Mouse (Mus musculus) neural tube, embryonic 10.5 days (tissue): ENCODE measurements around the gene H2-M10.2.
A peak's percentile ranks its signal among the peaks of the same experiment; 100 is the strongest.

Source experiments
- DNase-seq: peaks from one replicate; pipeline ENCODE4 v3.0.0-alpha.2; 2017; ENCODE audit warnings: low spot score; ENCODE audit errors: extremely low spot score

Gene H2-M10.2

DNA sequence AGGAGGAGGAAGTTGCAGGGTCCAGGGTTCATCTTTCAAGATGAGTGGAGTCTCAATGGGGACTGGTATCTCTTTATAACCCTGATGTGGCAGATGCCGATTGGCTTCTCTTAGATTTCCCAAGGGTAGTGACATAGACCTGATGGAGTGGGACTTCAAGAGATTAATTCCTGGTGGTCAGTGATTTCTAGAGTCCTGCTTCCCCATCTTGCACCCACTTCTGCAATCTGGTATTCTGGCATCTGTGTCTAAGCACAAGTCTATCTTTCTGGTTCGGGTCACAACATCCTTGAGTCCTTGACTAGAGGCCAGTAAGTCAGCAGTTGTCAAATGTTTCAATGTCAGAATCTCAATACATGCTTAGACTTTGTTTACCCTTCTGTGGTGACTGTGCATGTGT, at the start of gene H2-M10.2:
Gene H2-M10.2, minus strand, starts transcription at position 101 of the 400 bp plus-strand sequence.
- DNase-seq = no peak

DNA sequence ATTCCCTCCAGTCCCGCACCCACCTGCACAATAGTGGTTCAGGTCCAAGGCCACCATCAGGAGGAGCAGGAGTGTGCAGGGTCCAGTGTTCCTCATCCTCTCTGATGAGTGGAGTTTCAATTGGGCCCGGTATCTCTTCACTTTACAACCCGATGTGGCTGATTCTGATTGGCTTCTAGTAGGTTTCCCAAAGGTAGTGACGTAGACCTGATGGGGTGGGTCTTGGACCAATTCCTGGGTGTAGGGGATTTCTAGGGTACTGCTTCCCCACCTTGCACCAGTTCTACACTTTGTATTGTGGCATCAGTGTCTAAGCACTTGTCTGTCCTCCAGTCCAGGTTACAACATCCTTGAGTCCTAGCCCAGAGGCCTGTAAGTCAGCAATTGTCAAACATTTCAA, 39.8 kb upstream of the H2-M10.2 start, which contains the start of gene H2-M10.1:
Gene H2-M10.1, minus strand, starts transcription at position 101 of the 400 bp plus-strand sequence.
- no peak for DNase-seq

DNA sequence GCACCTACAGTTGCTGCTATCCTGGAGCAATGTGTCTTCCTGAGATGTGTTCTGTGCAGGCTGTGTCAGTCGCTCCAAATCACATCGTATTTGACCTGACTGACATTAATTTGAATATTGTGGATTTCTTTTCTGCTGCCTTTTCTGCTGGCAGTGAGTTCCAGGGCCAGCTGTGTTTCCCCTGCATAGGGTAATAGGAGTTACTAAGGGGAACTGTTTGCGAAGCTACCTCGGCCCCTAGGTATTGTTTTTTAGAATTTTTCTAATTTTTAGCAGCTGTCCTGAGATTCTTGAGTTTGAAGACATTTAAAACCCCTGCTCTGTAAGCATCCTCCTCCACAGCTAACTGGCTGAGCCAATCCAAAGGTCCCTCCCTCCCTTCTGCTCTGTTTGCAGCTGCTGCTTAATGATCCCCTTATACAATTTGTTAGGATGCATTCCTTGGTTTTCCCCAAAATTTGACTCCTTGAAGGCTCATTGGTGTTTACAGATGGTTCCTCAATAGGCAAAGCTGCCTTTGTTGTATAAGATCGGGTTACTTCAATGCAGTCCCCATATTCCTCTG, 29.5 kb upstream of the H2-M10.2 start:
- no peak for DNase-seq

DNA sequence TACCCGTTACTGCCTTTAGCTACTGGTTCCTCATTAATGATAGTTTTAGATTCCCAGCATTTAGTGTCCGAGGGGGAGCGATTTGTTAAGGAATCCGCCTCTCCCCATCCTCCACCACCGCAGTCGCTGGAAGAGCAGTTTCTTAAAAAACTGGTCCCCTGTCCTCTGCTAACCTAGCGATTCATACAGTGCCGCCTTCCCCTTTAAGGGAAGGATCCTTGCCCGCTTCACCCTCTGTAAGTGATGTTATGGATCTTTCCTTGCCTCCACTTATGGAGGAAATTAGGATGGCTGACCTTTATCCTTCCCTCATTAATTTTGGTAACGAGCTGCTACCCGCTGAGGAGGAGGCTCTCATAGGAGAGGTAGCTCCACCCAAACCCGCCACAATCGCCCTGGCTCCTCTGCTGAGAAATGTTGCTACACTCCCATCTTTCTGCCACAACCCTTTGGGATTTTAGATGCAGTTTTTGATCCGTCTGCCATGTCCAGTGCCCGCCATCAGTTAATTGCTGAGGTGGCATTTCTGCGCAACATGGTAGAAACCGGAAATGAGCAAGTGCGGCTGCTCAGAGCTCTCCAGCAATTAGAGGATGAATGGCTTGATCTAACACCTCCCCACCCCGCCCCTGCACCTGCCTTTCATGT, 28.9 kb upstream of the H2-M10.2 start:
- DNase-seq = peak; percentile 55

DNA sequence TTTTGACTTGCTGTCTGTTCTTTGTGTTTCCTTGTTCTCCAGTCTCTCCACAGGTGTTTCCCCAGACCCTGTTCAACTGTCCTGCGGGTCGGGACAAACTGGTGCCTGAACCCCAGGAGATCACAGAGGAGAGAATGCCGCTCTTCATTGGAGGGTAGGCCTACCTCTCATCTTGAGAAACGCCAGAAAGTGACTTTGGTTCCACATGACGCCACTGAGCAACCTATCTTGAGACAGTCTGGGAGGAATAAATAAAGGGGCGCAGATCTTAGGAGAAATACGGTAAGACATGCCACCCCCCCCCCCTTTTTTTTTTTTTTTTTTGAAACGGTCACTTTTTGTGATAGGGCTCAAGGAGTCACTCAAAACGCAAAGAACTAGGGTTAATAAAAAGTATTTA, 28.2 kb upstream of the H2-M10.2 start:
- peak; percentile 30 for DNase-seq

DNA sequence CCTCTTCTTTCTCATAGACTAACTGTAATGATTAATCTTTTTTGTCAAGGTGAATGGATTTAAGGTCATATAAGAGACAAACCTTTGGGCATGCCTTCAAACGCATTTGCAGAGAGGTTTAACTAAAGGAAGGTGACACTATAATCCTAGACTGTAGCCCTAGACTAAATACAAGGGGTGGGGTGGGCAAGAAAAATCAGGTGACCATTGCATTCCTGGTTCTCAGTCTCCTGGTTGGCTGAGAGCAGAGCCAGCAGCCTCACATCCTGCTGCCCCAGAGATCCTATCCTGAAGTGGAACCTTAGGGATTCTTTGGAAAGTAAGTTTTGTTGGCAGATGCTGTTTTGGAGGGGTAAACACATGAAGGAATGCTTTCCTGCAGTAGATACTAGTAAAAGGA, 23.0 kb upstream of the H2-M10.2 start:
- no peak for DNase-seq

DNA sequence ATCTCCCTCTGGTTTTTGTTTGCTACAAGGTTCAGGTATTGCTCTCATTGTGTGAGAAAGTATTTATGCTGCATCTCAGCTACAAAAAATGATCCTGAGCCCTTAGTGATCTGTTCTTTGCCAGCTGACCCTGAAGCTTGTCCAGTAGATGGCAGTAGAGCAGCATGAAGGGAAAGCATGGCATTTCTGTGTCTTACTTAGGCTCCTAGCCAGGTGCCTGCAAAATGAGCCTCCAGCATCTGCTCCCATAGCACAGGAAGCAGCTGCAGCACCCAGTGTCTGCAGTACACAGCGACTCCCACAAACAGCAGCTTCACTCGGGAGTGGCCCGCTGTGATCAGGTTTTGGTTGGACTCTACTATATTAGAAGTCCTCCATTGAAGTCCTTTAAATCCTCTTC, 22.6 kb upstream of the H2-M10.2 start:
- peak; percentile 42 for DNase-seq

DNA sequence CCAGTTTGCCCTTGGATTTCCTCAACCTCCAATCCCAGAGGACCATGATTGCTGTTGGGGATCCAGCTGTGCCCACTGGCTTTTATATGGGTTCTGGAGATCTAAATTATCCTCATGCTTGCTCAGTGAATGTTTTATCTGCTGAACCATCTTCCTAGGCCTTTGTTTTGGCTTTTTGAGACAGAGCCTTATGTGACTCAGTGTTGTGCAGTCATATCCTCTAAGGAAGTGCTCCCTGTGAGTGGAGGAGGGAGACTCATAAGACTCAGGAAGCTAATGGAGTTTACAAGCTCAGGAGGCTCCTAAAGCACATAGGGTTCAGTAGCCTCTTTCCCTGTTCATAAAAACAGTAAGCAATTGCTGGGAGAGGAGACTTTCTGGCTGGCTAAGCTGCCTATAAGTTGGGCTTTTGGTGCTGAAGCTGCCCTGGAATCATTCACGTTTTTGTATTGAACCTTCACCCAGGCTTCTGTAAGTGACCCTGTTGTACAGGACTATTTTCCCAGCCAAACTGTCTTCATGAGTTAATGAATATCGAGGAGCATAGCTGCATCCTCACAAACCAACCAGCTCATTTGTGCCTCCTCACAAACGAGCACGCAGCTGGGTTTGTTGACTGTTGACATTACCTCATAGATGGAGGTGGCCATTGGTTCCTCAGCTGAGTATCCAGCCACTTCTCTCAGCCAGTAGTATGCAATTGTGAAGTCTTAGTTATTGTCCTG, 4.6 kb downstream of the H2-M10.2 start:
- DNase-seq = no peak

DNA sequence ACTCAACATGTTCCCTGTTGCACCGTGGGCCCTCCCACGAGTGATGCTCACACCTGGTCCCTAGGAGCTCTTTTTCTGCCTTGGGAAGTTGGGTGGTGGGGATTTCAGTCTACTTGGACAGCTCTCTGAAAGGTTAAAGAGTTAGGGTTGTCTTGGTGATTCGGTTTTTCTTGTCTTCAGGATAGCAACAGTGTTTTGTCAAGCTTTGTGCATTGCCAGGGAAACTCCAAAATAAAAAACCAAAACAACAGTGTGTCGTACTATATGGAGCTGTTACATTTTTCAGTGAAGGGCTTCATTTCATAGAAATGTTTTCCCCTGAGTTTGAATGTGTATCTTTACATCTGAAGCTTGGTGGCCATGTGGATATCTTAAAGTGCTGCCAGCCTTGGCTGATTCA, 11.5 kb downstream of the H2-M10.2 start:
- DNase-seq = no peak

DNA sequence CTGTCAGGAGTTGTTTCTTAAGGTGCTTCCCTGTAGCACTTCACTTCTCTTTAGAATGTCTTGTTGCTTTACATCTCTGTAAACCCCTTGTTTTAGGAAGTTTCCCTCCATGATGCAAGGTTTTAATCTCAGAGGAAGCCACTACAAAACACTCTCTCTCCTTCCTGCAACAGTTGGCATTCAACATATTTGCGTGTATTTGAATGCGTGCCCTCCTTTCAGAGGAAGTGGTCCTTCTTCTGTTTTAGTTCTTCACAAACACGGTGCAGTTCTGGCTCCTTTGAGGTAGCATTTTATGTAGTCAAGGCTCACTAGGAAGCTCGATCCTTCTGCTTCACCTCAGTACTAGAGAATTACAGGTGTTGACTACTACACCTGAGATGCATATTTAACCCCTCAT, 12.5 kb downstream of the H2-M10.2 start:
- no peak for DNase-seq

DNA sequence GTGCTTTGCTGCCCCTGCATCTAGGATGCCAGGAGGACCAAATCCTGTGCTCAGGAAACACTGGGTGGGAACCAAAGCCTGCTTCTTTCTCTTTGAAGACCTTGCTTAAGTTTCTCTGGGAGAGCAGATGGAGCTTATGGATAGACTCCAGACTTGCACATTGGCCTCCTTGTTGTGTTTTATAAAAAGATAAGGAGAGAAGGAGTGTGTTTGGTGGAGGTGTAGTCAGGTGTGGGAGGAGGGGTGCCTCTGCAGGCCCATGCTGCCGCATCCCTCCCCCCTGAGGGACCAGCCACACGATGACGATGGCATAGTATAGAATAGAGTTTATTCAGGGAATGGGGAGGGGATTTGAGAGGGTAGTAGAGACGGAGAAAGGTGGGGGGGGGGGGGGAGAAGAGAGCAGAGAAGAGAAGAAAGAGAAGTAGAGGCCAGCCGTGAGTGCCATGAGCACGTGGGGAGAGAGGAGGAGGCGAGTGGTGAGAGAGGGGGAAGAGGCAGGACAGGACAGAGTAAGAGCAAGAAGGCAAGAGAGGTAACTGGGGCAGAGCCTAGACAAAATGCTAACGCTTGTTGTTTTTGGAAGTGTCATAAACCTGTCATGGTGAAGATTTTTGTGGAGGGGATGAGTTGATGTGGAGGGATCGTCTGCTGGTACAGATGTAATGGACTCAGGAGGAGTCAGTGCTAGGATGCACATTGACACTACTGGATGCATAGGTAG, 13.5 kb downstream of the H2-M10.2 start:
- no peak for DNase-seq

DNA sequence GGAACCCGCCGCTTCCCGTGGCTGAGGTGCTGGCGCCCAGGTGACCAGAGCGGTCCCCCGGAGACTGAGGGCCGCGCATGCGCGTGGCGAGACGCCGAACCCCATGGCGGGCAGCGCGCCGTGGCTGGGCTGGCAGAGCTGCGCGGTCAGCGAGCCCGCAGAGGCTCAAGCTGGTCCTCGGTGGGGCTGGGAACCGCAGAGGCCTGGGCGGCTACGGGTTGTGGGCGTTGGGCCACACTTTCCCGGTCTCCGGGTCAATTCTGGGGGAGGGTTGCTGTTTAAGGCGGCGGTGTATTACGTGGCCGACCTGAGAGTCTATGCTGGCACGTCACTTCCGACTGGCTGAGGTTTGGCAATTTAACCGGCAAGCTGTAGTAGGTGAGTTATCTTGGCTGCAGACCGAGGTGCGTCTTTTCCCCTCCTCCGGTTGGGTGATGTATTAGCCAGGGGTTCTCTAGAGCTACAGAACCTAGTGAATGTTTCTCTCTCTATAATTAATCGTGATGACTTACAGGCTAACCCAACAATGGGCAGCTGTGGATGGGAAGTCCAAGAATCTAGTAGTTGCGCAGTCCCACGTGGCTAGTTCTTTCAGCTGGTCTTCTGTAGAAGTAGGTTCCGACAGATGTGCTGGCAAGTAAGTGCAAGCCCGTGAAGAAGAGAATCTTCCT, 14.6 kb downstream of the H2-M10.2 start, which contains the start of gene Trim39:
Gene Trim39, minus strand, starts transcription at position 662 of the 671 bp plus-strand sequence.
- DNase-seq = peak; percentile 91

DNA sequence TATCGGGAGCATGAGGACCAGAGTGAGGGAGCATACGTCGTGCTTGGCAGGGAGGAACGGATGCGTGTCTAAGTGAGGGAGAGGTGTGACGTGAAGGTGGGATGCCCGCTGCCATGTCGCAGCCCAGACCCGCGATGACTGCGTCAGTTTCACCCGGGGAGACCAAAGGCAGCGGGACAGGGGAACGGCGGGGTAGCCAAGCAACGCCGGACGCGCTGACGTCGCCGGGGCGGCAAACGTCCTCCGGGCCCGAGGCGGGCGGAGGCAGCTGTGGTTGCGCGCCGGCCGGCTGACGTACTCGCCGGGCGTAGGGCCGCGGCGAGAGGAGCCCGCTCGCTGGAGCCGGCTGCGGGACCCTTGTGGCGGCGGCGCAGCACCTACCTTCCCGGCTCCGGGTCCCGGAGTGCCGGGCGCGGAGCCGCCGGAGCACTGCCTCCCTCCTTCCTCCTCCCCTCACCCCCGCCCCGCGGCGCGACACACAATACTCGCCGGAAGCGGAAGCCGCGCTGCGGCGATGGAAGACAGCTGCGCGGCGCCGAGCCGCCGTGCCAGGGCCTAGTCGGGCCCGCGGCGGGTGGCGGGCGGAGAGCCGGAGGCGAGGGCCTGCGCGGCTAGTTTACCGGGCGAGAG, 15.2 kb downstream of the H2-M10.2 start:
- DNase-seq = peak; percentile 96

DNA sequence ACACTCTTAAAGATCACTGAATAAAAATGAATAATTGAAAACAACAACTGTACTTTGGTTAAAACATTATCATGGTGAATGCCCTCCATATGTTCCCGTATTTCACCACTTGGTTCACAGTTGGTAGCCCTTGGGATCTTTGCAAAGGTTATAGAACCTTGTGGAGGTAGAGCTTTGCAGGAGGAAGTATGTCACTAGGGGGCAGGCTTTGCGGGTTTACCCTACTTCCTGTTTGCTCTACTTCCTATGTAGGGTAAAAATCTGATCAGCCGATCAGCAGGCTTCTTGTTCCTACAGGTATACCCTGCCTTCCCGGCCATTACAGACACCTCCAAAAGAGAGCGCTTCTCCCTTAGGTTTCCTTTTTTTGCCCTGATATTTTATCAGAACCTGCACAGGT, 20.5 kb downstream of the H2-M10.2 start:
- no peak for DNase-seq

DNA sequence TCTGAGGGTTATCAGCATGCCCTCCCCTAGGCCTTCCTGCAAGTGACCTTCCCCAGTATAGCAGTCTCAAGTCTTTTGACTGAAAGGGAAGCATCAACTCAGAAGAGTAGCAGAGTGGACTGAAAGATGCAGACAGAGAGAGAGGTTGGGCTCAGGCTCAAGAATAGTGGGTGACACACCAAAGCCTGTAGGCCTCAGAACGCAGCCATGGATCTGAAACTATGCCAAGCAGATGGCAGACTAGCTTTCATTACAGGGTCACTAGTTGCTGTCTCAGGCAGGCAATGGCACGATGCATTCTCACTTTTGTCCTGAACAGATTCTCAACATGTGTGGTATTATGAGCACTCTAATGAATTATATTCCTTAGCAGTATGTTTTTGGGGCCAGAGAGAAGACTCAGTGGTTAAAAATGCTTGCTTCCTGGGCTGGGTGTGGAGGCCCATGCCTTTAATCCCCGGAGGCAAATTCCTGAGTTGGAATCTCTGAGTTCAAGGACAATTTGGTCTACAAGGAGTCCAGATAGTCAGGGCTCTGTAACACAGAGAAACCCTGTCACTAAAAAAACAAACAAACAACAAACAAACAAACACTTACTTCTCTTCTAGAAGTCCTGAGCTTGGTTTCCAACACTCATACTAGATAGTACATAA, 21.9 kb downstream of the H2-M10.2 start:
- no peak for DNase-seq

DNA sequence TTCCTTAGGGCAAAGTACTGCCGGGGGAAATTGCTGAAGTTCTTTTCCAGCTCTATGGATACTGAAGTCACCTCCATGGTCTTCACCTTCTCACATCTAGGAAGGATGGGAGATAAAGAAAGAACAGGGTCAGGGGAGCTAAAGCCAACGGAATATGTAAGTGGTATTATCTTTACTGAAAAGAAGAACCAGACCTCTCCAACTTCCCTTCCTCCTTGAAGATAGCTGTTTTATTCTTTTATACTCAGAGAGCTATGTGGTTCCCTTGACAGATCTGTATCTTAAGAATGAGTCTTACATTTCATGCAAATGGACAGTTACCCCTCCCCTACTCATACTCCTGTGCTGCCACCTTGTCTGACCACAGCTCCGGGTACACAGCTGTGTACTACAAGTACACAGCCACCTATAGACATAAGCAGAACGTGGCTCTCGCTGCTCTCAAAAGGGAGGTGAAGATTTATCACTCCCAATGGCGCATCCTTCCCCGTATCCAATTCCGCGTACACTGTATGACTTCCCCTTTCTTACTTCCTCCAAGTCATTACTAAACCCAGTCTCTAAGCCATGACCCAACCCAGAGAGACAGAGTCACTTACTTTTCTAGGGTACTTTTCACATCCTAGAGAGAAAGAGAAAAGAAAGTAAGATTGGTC, 24.7 kb downstream of the H2-M10.2 start:
- DNase-seq = no peak

DNA sequence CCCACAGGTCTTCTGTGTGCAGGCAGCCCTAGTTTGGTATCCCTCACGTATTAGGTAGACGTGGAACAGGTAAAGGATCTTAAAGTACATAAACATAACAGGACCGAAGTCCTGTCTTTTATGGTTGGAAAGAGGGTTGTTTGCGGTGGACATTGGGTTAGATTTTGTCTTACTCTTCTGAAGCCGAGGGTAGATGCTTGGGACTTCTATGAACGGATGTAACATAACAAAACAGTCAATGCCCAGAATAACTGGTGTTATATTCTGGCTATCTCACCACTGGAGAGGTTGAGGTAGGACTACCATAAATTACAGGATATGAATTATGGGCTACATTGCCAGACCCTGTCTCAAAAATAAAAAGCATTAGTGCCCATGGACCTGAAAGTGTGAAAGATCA, 28.3 kb downstream of the H2-M10.2 start, which contains the start of gene Rpp21:
Gene Rpp21, minus strand, starts transcription at position 101 of the 400 bp plus-strand sequence.
- no peak for DNase-seq

DNA sequence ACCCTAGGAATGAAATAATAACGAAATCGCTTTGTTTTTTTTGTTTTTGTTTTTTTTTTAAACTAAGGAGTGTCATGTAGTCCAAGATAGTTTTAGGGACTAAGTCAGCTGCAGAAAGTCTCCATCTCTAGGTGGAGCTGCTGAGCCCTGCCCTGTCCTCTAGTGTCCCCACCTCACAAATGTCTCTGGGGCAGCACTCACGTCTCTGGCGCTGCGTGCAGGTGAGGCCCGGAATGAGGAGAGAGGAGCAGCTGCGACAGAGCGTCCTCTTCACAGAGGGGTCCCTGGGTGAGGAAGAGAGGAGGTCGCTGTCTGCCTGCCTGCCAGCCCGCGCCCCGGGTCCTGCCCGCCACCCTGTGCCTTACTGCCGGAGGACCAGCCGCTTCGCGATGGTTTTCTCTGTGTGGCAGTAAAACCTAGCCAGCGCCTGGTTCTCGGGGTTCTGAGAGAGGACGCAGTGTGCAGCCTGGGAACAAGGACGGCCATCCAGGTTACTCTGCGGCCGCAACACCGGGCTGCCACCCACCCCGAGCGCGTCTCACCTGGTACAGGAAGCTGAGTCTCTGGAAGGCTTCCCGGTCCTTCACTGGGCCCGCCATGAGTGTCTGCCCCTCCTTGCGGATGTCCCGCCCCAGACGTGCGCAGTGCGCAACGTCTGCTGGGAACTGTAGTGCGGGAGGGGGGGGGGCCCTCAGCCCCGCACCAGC, 28.9 kb downstream of the H2-M10.2 start:
- peak; percentile 78 for DNase-seq

DNA sequence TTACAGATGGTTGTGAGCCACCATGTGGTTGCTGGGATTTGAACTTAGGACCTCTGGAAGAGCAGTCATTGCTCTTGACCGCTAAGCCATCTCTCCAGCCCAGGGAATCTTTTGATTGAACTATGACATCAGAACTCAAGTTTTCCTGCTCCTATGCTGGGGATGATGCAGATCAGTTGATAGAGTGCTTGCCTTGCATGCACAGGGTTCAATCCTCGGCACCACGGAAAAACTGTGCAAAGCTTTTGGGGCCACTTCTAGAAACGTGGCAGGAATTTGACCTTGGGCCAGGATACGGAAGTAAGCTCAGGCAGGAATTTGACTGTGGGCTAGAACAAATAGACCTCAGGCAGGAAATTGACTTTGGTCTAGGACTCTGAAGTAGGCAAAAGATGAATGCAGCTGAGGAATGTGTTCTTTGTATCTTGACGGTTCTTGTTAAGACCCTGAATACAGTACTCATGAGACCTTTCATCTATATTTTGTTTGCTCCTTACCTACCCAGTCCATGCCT, 33.1 kb downstream of the H2-M10.2 start:
- DNase-seq = no peak
